Mouse (Mus musculus) heart, postnatal 0 days (tissue): Measurements from ENCODE around the gene Galnt10. TPM values are rescaled to one million over a fixed set of nuclear protein-coding genes. Genes with fewer than 3 reads are reported as not detected.
A peak's percentile ranks its signal among the peaks of the same experiment; 100 is the strongest.

ENCODE experiments used
- ATAC-seq: fragments of 200-750 bp; cut with Nextera tagmentation; 2 replicates; pipeline ENCODE4 v1.8.0; 2017; ENCODE audit warnings: low read depth, moderate number of reproducible peaks, moderate library complexity; ENCODE audit not compliant: insufficient read depth
- DNase-seq: peaks from one replicate; pipeline ENCODE4 v3.0.0-alpha.2; 2016; ENCODE audit warnings: low spot score
- H3K27ac ChIP-seq: fragments of 300-500 bp; sonication (generic); 2 replicates; pipeline ENCODE4 v1.5.1; 2014; ENCODE audit warnings: low read depth, mild to moderate bottlenecking
- H3K27me3 ChIP-seq: fragments of 300-500 bp; sonication (generic); 2 replicates; pipeline ENCODE4 v1.6.1; 2014; ENCODE audit warnings: low read length, mixed read lengths; ENCODE audit not compliant: control insufficient read depth, insufficient read depth
- H3K36me3 ChIP-seq: fragments of 300-500 bp; sonication (generic); replicated peaks from 2 replicates; pipeline ENCODE4 v1.6.1; 2014; ENCODE audit warnings: low read length, mixed read lengths; ENCODE audit not compliant: control insufficient read depth, insufficient read depth
- H3K4me1 ChIP-seq: fragments of 300-500 bp; sonication (generic); 2 replicates; pipeline ENCODE4 v1.6.1; 2014; ENCODE audit warnings: antibody characterized with exemption; ENCODE audit not compliant: control insufficient read depth, insufficient read depth
- H3K4me2 ChIP-seq: fragments of 300-500 bp; sonication (generic); 2 replicates; pipeline ENCODE4 v1.6.1; 2014; ENCODE audit warnings: low read depth, mild to moderate bottlenecking, low read length, moderate library complexity
- H3K4me3 ChIP-seq: fragments of 300-500 bp; sonication (generic); 2 replicates; pipeline ENCODE4 v1.5.1; 2014; ENCODE audit warnings: low read depth, low read length
- H3K9ac ChIP-seq: fragments of 300-500 bp; sonication (generic); replicated peaks from 2 replicates; pipeline ENCODE4 v1.6.1; 2014; ENCODE audit warnings: low read depth, low read length, mixed read lengths
- H3K9me3 ChIP-seq: fragments of 300-500 bp; sonication (generic); replicated peaks from 2 replicates; pipeline ENCODE4 v1.6.1; 2016; ENCODE audit warnings: low read length; ENCODE audit not compliant: control insufficient read depth
- CTCF ChIP-seq: IDR thresholded peaks from 2 replicates; pipeline ENCODE4 v1.5.1; 2016; ENCODE audit warnings: antibody characterized with exemption, control low read depth, low read depth
- EP300 ChIP-seq: IDR thresholded peaks from 2 replicates; pipeline ENCODE4 v1.6.1; 2016; ENCODE audit warnings: antibody characterized with exemption, low read depth
- WGBS: fragments of 180-500 bp; shearing (Covaris S2); extraction: QIAGEN DNeasy Blood & Tissue Kit; methylation state at CpG from one replicate; pipeline ENCODE4 v1.1.7; 2014; 5-methylcytosine and 5-hydroxymethylcytosine counted together
- polyA plus RNA-seq: library from polyadenylated mRNA; unstranded; fragments of >200 nt; fragmentation: Nextera tagmentation; extraction: Ambion mirVana; gene quantifications from 2 replicates; pipeline ENCODE4 v1.2.1, GENCODE M21; 2015
- total RNA-seq: library from RNA; depleted of rRNA; stranded (reverse); fragments of >200 nt; gene quantifications from 2 replicates; pipeline ENCODE4 v1.2.3, GENCODE M21; 2014; ENCODE audit warnings: low replicate concordance

Gene Galnt10
- total and polyA plus RNA-seq, 2 experiments from 2014 or later: 3.4 to 4.3 TPM

- no peak overlapping the region for H3K4me3 ChIP-seq
Measured at GRCm38 (mm10) chr11:57615871-57616270, 29.4 kb upstream of the Galnt10 start.

GRCm38 (mm10) chr11:57617526-57618264 is 27.5 kb upstream of the Galnt10 start:
- ATAC-seq: 0 out of 2 replicates have a peak, but pooled peaks have one; percentile 27

More at GRCm38 (mm10) chr11:57615871-57616270, 29.4 kb upstream of the Galnt10 start:
- H3K4me2 ChIP-seq: no peak overlapping the region
- no peaks in the 10 kb centered on the region for H3K4me1 ChIP-seq
- 34% methylated on average over 13 of the region's 13 CpGs for WGBS
- H3K27me3 ChIP-seq: no peaks in the 10 kb centered on the region
- H3K36me3 ChIP-seq: no peaks in the 10 kb centered on the region
- TF ChIP-seq CTCF (no peak), EP300 (no peak)
- no peak overlapping the region for H3K27ac ChIP-seq
- H3K9me3 ChIP-seq: no peaks in the 10 kb centered on the region
- ATAC-seq: no peak
- no peak overlapping the region for H3K9ac ChIP-seq
- DNase-seq: no peak

DNA sequence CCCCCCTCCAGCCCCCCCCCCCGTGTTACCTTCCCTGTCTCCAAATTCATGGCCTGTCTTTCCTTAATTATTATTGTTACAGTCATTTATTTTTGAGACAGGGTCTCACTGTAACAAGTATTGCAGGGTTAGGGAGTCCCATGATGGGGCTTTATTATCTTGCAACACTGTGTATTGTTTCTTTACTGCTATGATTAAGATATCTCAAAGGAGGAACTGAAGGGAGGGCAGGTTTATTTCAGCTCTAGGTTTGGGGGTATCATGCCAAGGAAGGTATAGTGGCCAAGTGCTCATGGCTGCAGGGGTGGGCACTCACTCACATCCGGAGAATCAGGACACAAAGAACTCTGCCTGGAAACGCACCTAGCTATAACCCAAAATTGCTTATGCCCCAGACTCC is 23.8 kb upstream of the Galnt10 start:
- ATAC-seq (no peak), DNase-seq (no peak)
- WGBS: 80% methylated on average over 3 of the region's 3 CpGs
- no peaks in the 10 kb centered on the region for H3K9me3 ChIP-seq
- H3K27me3 ChIP-seq: no peaks in the 10 kb centered on the region
- H3K4me3 ChIP-seq: no peak overlapping the region
- no peak for TF ChIP-seq EP300
- TF ChIP-seq CTCF: no peak
- no peaks in the 10 kb centered on the region for H3K4me1 ChIP-seq
- no peak overlapping the region for H3K27ac ChIP-seq
- H3K36me3 ChIP-seq: no peaks in the 10 kb centered on the region
- H3K4me2 ChIP-seq: no peak overlapping the region
- no peak overlapping the region for H3K9ac ChIP-seq

More at GRCm38 (mm10) chr11:57617526-57618264, 27.5 kb upstream of the Galnt10 start:
- Histone ChIP-seq H3K9ac (no peak overlapping the region), H3K9me3 (no peaks in the 10 kb centered on the region), H3K4me3 (no peak overlapping the region), H3K27ac (no peak overlapping the region), H3K27me3 (no peaks in the 10 kb centered on the region), H3K4me1 (no peaks in the 10 kb centered on the region), H3K36me3 (no peaks in the 10 kb centered on the region), H3K4me2 (no peak overlapping the region)
- peak; percentile 50 for DNase-seq
- WGBS: 25% methylated on average over 15 of the region's 15 CpGs
- TF ChIP-seq EP300 (no peak), CTCF (peak; percentile 64)

DNA sequence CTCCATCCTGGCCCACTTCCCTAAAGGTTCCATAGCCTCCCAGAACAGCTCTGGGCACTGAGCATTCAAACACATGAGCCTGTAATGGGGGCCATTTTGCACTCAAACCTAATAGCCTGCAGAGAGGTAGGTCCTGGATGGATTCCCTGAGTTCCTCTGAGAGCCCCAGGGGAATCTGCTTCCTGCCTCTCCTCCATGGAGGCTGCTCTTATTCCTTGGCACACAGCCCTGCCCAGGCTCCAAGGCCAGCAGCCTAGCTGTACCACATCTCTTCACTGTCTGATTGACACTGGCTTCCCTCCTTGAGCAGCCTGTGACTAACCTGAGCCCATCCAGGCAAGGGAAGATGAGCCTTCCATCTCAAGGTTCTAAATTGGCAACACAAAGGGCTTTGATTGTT is 23.4 kb upstream of the Galnt10 start:
- Histone ChIP-seq H3K27me3 (no peaks in the 10 kb centered on the region), H3K27ac (no peak overlapping the region), H3K9me3 (no peaks in the 10 kb centered on the region), H3K4me3 (no peak overlapping the region), H3K9ac (no peak overlapping the region), H3K36me3 (no peaks in the 10 kb centered on the region), H3K4me1 (no peaks in the 10 kb centered on the region), H3K4me2 (no peak overlapping the region)
- TF ChIP-seq CTCF (no peak), EP300 (no peak)
- DNase-seq (no peak), ATAC-seq (no peak)

DNA sequence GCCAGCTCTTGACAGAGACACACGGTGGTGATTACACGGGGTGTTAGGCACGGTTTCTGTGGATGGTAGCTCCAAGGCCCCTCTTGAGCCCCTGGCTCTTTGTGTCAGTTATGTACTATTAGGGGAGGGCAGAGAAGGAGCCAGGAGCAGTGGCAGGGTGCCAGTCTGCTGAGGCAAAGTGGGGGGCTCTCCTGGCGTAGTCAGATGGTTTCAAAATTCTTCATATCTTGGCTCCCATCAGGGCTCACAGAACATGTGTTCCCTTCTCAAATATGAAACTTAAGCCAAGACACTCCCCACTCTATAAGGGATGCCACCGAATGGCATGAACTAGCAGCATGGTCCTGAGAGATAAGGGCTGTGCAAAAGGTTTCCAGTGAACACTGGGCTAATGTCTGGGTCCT is 20.8 kb upstream of the Galnt10 start:
- no peak for ATAC-seq

GRCm38 (mm10) chr11:57625465-57625864 is 19.8 kb upstream of the Galnt10 start:
- H3K27ac ChIP-seq: no peak overlapping the region
- H3K9me3 ChIP-seq: no peaks in the 10 kb centered on the region
- no peak overlapping the region for H3K4me3 ChIP-seq
- TF ChIP-seq EP300 (no peak), CTCF (no peak)
- H3K9ac ChIP-seq: no peak overlapping the region
- no peak overlapping the region for H3K4me2 ChIP-seq
- DNase-seq (no peak), ATAC-seq (no peak)
- H3K36me3 ChIP-seq: no peaks in the 10 kb centered on the region
- no peaks in the 10 kb centered on the region for H3K4me1 ChIP-seq
- H3K27me3 ChIP-seq: no peaks in the 10 kb centered on the region

More for the DNA sequence above, 20.8 kb upstream of the Galnt10 start:
- no peak overlapping the region for H3K9ac ChIP-seq
- no peak overlapping the region for H3K4me2 ChIP-seq
- H3K27ac ChIP-seq: no peak overlapping the region
- no peaks in the 10 kb centered on the region for H3K9me3 ChIP-seq
- no peak for TF ChIP-seq CTCF
- TF ChIP-seq EP300: no peak
- no peak for DNase-seq
- H3K4me3 ChIP-seq: no peak overlapping the region
- 47% methylated on average over 5 of the region's 5 CpGs for WGBS
- H3K4me1 ChIP-seq: no peaks in the 10 kb centered on the region
- no peaks in the 10 kb centered on the region for H3K27me3 ChIP-seq
- H3K36me3 ChIP-seq: no peaks in the 10 kb centered on the region
